Mouse (Mus musculus) splenic B cell, adult 2 months (primary cell): ENCODE measurements around the gene Rpl26.

Experiments used
- DNase-seq: peaks from one replicate; pipeline ENCODE4 v3.0.0-alpha.2; 2011; ENCODE audit warnings: low read depth, low spot score
- H3K27me3 ChIP-seq: 2 replicates; pipeline ENCODE4 v1.6.1; 2012; ENCODE audit warnings: mild to moderate bottlenecking, low read length, moderate library complexity, mixed read lengths; ENCODE audit not compliant: control insufficient read depth, poor library complexity, insufficient read depth, severe bottlenecking
- H3K36me3 ChIP-seq: 2 replicates; pipeline ENCODE4 v1.6.1; 2012; ENCODE audit warnings: mild to moderate bottlenecking, low read length, moderate library complexity, mixed read lengths; ENCODE audit not compliant: control insufficient read depth, poor library complexity, insufficient read depth, severe bottlenecking

The Rpl26 gene

DNA sequence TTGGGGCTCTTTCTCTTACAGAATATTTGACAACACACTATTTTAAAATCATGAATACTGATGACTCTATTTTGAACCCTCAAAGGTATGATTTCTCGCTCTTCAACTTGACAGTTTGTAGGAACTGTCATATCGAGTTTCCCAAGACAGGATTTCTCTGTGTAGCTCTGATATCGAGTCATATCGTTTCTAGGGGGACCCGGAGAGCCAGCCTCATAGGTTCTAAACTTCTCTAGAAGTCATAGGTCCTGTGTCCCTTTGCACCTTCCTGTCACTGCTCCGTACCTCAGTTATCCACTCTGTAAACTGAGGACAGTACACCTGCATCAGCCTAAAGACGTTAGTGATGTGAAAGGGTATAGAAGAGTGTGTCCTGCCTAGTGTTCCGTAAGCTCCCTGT, 1.6 kb upstream of the Rpl26 start:
- no peak for DNase-seq

DNA sequence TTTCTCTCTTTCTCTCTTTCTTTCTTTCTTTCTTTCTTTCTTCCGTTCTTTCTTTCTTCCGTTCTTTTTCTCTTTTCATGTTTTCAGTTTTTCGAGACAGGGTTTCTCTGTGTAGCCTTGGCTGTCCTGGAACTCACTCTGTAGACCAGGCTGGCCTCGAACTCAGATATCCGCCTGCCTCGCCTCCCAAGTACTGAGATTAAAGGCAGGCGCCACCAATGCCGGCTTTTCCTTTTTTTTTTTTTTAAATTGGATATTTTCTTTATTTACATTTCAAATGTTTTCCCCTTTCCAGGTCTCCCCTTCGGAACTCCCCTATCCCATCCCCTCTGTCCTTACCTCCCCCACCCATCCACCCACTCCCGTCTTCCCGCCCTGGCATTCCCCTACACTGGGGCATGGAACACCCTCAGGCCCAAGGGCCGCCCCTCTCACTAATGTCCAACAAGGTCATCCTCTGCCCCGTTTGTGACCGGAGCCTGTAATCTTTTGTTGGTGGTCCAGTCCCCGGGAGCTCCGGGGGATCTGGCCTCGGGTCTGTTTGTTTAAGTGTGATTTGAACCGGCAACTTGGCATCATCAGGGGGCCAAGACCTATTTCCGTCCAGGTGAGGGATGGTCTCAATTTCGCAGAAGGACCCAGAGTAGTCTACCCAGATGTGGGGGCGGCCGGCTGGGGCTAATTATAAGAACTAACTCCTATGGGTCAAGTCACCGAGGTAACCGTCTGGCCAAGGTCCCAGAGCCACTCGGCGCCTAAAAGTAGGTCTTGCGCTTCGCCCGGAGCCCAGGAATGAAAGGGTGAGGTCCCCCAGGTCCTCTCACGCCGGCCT, 648 bp upstream of the Rpl26 start:
- no peaks in the 10 kb centered on the region for H3K27me3 ChIP-seq
- DNase-seq = no peak
- H3K36me3 ChIP-seq = peaks cover 8% of the 10 kb centered on the region

More for the DNA sequence above, 1.6 kb upstream of the Rpl26 start:
- Histone ChIP-seq H3K36me3 (peaks cover 5% of the 10 kb centered on the region; the same call in 1 of the 2 replicates), H3K27me3 (no peaks in the 10 kb centered on the region)

DNA sequence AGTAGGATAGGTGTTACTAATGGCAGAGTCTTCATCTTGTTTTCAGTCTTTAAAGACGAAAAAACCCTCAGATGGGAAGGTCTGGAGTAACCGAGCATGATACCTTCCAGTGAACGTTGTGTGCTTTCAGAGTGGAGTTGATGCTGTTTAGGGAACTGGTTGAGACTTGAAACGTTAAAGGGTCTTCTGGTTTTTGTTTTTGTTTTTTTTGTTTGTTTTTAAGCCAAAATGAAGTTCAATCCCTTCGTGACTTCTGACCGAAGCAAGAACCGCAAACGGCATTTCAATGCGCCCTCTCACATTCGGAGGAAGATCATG, 623 bp downstream of the Rpl26 start:
- no peaks in the 10 kb centered on the region for H3K27me3 ChIP-seq
- peaks cover 10% of the 10 kb centered on the region for H3K36me3 ChIP-seq
- no peak for DNase-seq

DNA sequence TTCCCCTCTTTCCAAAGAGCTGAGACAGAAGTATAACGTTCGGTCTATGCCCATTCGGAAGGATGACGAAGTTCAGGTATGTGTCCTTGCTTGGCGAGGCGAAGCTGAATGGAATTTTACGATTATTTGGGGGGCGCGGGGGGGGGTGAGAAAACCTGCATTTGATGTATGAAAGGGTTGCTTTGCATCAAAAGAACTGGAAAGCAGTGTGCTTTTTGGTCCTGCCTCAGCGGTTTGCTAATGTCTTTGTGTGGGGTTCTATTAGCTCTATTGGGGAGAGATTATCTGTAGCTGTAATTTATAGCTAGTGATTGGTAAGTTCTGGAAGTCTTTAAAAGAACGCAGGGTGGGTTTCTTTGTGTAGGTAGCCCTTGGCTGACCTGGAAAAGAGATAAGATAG, 984 bp downstream of the Rpl26 start:
- no peak for DNase-seq
- peaks cover 10% of the 10 kb centered on the region for H3K36me3 ChIP-seq
- H3K27me3 ChIP-seq = no peaks in the 10 kb centered on the region

DNA sequence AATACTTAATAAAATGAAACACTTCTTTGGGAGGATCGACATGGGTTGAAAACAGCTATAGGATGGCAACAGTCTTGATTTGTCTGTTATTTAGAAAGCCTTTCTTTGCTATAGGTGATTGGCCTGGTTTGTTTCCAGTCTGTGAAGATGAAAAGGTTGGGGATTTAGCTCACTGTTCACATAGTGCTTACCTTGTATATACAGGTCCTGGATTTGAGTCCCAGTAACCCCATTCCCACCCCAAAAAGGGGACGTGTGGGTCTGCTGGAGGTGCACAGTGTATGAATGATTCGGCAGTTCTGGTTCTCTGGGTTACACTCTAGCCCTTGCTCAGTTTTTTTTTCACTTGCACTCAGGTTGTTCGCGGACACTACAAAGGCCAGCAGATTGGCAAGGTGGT, 1.4 kb downstream of the Rpl26 start:
- DNase-seq = no peak
- Histone ChIP-seq H3K36me3 (peaks cover 10% of the 10 kb centered on the region), H3K27me3 (no peaks in the 10 kb centered on the region)

DNA sequence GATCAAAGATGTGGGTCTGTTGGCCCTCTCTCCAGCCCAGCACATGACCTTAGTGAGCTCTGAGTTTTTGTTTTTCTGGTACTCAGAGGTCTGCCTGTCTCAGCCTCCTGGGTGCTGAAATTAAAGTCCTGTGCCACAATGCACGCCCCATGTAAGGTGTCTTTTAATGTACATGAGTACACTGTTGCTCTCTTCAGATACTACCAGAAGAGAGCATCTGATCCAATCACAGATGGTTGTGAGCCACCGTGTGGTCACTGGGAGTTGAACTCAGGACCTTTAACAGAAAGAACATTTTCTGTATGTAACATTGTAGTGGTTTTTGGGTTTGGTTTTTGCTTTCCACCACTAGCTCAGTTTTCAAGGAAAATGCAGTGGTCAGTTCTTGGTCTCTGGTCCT, 2.4 kb downstream of the Rpl26 start:
- Histone ChIP-seq H3K36me3 (peaks cover 10% of the 10 kb centered on the region), H3K27me3 (no peaks in the 10 kb centered on the region)
- no peak for DNase-seq

DNA sequence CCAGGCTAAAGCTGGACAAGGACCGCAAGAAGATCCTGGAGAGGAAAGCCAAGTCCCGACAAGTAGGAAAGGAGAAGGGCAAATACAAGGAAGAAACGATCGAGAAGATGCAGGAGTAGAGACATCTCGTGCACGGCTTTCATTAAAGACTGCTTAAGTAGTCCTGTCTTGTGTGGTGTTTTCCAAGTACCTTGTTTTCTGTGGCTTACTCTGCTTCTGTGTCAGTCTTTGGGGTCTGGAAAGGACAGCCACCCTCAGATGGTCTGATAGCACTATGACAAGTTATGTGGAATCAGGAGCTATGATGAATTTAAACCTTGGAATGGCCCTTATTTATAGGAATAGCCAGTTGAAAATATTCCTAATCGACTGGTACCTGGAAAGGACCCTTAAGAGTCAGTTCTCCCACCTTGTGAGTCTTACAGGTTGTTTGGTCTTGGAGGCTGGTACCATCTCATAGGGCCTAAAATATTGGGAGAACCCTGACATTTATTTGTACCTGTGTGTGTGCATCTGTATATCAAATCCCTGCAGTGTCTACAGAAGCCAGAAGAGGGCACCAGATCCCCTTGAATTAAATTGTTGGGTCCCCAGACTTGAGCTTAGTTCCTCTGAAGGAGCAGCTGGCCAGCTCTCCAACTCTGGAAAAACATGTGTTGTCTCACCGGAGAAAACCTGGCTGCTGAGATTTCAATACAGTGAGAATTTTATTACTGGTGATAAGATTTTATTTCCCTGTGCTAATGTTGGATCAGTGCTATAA, 3.2 kb downstream of the Rpl26 start:
- Histone ChIP-seq H3K36me3 (peaks cover 10% of the 10 kb centered on the region), H3K27me3 (no peaks in the 10 kb centered on the region)
- peak; percentile 83 for DNase-seq

DNA sequence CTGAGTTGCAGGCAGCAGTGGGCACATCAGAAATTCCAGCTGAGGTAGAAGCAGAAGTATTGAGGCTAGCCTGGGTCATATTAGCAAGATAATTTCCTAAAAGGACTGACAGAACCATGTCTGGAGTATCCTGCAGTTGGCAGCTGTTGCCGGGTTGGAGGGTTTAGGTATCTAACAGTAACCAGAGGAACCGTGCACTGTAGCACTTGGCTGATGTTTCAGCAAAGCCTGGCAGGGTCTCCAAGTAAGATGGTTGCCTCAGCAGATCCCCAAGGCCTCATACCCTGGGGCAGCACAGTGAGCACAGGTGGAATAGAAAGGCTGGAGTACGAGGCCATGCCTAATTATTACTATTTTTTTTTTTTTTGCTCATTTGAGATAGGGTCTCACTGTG, 3.8 kb downstream of the Rpl26 start:
- no peak for DNase-seq
- no peaks in the 10 kb centered on the region for H3K27me3 ChIP-seq
- H3K36me3 ChIP-seq = peaks cover 10% of the 10 kb centered on the region

DNA sequence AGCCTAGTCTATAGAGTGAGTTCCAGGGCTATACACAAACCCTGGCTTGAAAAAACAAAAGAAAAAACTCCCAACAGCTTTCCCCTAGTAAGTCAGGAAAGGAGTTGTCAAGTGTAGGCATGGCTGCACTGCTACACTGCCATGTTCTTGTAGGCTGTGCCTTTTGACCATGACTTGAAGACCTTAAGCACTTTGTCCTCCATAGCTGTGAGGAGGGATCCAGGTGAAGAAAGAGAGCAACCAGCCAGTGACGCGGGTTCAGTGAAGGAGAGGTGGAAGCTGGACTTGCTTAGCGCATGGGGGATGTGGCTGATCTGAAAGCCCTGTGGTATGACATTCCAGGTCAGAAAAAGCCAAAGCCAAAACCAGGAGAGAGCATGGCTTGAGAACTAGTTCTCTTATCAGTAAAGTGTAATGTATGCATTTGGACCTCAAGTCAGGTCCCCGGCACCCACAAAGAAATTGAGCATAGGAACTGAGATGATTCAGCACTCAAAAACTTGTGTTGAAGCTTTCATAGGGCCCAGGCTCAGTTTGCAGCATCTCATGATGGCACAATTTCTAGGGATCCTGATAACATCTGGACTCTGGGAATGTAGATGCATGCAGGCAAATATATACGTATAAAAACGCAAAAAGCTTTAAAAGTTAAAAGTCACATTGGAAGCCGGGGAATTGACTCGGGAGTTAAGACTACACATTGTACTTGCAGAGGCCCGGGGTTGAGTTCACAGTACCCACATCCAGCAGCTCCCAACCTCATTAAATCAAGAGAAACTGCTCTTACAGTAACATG, 4.5 kb downstream of the Rpl26 start:
- peaks cover 10% of the 10 kb centered on the region for H3K36me3 ChIP-seq
- no peaks in the 10 kb centered on the region for H3K27me3 ChIP-seq
- DNase-seq = no peak

DNA sequence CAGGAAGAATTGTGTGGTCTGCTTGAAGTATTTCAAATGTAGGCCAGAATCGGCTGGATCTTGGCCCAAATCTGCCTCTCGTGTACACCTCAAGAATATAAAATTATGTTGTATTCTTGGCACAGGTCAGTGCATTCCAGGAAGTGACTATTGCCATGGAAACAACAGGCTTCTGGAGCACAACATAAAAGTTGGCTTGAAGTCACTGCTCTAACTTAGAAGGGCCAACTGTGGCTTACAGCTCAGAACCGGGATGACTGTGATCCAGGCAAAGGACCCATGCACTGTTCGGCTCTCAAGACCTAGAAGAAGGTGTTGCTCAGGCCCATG, 5.0 kb downstream of the Rpl26 start:
- no peaks in the 10 kb centered on the region for H3K27me3 ChIP-seq
- no peak for DNase-seq

DNA sequence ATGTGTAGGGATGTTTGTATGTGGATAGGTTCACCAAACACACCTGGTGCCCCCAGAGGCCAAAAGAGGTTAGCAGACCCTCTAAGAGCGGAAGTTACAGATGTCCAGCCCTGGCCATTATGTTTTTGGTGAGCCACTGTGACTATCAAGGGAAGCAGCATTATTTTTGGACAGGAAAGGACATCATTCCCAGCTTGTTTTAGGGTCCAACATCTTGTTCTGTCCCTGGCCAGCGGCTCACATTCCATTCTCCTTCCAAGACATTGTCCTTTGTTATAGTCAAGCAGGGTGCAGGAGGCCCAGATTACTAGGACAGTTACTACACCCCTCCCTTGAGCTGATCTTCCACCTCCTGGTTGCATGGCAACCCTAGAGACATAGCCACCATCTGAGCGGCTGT, 5.9 kb downstream of the Rpl26 start:
- DNase-seq = no peak
- Histone ChIP-seq H3K27me3 (no peaks in the 10 kb centered on the region), H3K36me3 (peaks cover 10% of the 10 kb centered on the region)

More for the DNA sequence above, 5.0 kb downstream of the Rpl26 start:
- H3K36me3 ChIP-seq = peaks cover 10% of the 10 kb centered on the region

DNA sequence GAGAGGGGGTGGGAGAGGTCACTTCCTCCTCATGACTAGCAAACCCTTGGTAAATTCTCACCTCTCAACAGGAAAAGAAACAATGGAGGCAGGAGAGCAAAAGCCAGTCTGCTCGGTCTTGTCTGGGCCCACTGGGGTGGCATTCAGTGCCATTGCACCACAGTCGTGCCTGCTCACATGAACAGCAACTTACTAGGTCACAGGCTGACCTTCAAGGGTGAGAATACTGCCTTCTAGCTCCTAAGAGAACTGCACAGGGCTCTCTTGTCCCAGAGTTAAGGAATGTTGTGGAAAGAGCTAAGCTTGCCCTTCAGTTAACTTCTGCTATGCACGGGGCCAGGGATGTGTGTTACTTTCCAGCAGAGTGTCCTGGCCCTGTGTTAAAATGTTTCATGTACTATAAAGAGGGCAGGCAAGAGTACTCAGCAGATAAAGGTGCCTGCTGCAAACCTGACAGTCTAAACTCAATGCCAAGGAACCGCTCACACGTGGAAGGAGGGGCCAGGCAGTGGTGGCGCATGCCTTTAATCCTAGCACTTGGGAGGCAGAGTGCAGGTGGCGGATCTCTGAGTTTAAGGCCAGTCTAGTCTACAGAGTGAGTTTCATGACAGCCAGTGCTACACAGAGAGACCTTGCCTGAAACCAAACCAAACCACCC, 7.6 kb downstream of the Rpl26 start:
- DNase-seq = no peak
- H3K36me3 ChIP-seq = peaks cover 6% of the 10 kb centered on the region

DNA sequence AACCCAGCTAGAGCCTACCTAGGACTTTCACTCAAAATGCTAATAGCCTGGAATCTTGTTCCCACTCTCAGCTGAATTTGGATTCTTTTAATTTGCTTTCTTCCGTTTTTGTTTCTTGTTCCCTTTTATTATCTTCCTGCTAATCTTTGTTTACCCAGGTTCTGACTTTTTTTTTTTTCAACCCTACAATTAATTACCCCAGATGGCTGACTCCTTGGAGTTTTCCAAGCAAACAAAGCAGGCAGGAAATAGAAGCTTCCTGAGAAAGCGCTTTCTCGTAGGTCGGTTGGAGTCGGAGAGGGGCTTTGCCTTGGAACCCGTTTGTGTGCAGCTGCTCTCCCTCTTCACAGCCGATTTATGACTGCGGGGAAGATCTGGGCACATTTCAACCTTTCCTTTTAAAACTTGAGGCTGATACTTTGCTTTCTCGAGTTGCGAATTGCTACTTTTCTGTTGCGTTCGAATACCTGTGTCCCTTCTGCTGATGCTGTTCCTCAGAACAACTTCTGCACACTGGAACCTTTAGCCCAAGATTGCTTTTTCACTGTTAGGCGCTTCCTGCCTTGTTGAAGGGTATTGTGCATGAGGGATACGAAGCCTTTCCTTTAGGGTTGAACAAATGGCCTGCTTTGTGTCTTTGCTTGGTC, 10.3 kb downstream of the Rpl26 start:
- no peaks in the 10 kb centered on the region for H3K36me3 ChIP-seq

More for the DNA sequence above, 7.6 kb downstream of the Rpl26 start:
- H3K27me3 ChIP-seq = no peaks in the 10 kb centered on the region

DNA sequence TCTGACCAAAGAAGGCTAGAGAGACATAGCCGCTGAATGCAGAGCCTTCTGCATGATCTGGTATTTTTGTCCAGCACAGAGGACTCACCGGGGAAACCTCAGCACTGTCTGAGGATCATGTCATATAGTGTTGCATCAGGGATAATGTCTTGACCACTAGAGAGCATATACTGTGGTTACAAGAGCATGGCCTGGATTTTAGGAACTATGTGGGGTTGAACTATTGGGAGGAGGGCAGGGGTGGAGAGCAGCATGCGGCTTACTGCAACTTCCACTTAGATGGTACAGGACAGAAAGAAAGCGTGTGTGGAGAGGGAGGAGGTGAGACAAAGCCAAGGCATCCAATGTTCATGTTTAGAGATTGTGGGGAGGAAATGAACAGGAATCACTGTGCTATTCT, 13.2 kb downstream of the Rpl26 start:
- Histone ChIP-seq H3K27me3 (no peaks in the 10 kb centered on the region; the same call in 1 of the 2 replicates), H3K36me3 (no peaks in the 10 kb centered on the region)
- no peak for DNase-seq

More for the DNA sequence above, 10.3 kb downstream of the Rpl26 start:
- no peaks in the 10 kb centered on the region; the same call in 1 of the 2 replicates for H3K27me3 ChIP-seq
- no peak for DNase-seq
